Mouse (Mus musculus) frontal cortex, adult 2 months (tissue): Measurements from ENCODE around the gene Fkbp8. TPM values are rescaled to one million over a fixed set of nuclear protein-coding genes. Genes with fewer than 3 reads are reported as not detected.

Source experiments
- DNase-seq, 2 experiments: peaks; one replicate each; pipeline ENCODE4 v3.0.0; 2022; ENCODE audit warnings: low spot score in 1 of 2; ENCODE audit errors: extremely low spot score in 1 of 2
- polyA plus RNA-seq: library from polyadenylated mRNA; depleted of rRNA; stranded (reverse); fragments of >200 nt; gene quantifications from 2 replicates; pipeline ENCODE4 v1.2.3, GENCODE M21; 2012; rRNA removed

Fkbp8 gene
- polyA plus RNA-seq: 560 and 609 TPM in 2 replicates

GRCm38 (mm10) chr8:70527512-70528181 lies at the start of gene Fkbp8, which contains the start of gene Kxd1:
Gene Fkbp8 (plus strand): TSS chr8:70527724.
Gene Kxd1 (minus strand): TSS chr8:70527956.
- DNase-seq: peak; percentile 94 to 100

GRCm38 (mm10) chr8:70481908-70482307 lies 45.6 kb upstream of the Fkbp8 start:
- peak; percentile 78 to 83 for DNase-seq

GRCm38 (mm10) chr8:70482943-70483342 lies 44.6 kb upstream of the Fkbp8 start:
- no peak for DNase-seq

GRCm38 (mm10) chr8:70486191-70486681 lies 41.3 kb upstream of the Fkbp8 start:
- no peak for DNase-seq

- peak in 1 of 2 experiments; percentile 70 for DNase-seq
Measured at GRCm38 (mm10) chr8:70486941-70487520, 40.5 kb upstream of the Fkbp8 start, which contains the start of gene Tmem59l. Gene Tmem59l (minus strand): TSS chr8:70487358.

GRCm38 (mm10) chr8:70487993-70488796 lies 39.3 kb upstream of the Fkbp8 start:
- DNase-seq: no peak

- DNase-seq: no peak
Measured at GRCm38 (mm10) chr8:70488931-70489470, 38.5 kb upstream of the Fkbp8 start.

GRCm38 (mm10) chr8:70489576-70489975 lies 37.9 kb upstream of the Fkbp8 start:
- no peak for DNase-seq

- DNase-seq: no peak
Measured at GRCm38 (mm10) chr8:70490061-70490879, 37.3 kb upstream of the Fkbp8 start.

GRCm38 (mm10) chr8:70490880-70491495 lies 36.5 kb upstream of the Fkbp8 start:
- DNase-seq: no peak

GRCm38 (mm10) chr8:70492664-70493640 lies 34.6 kb upstream of the Fkbp8 start, which contains the start of gene Crlf1:
Gene Crlf1 (plus strand): TSS chr8:70493158.
- DNase-seq: no peak

GRCm38 (mm10) chr8:70493692-70494415 lies 33.7 kb upstream of the Fkbp8 start:
- DNase-seq: no peak

GRCm38 (mm10) chr8:70494416-70494945 lies 33.0 kb upstream of the Fkbp8 start:
- DNase-seq: no peak

- DNase-seq: no peak
Measured at GRCm38 (mm10) chr8:70495001-70495770, 32.3 kb upstream of the Fkbp8 start.

- DNase-seq: no peak
Measured at GRCm38 (mm10) chr8:70495771-70496062, 31.8 kb upstream of the Fkbp8 start.

- no peak for DNase-seq
Measured at GRCm38 (mm10) chr8:70500386-70501301, 26.9 kb upstream of the Fkbp8 start.
